Mouse (Mus musculus): ENCODE data around the gene C130050O18Rik.
A peak's percentile ranks its signal among the peaks of the same experiment; 100 is the strongest.

C130050O18Rik gene

GRCm38 (mm10) chr5:139404801-139405401 is at the start of gene C130050O18Rik:
TSS of gene C130050O18Rik (plus strand) at chr5:139405280.
- no peak for DNase-seq

- DNase-seq: no peak
Observed at GRCm38 (mm10) chr5:139358653-139359052, 46.4 kb upstream of the C130050O18Rik start.

- no peak for DNase-seq
Observed at GRCm38 (mm10) chr5:139359244-139359643, 45.8 kb upstream of the C130050O18Rik start.

GRCm38 (mm10) chr5:139363858-139364257 is 41.2 kb upstream of the C130050O18Rik start:
- DNase-seq: no peak

GRCm38 (mm10) chr5:139364260-139364910 is 40.7 kb upstream of the C130050O18Rik start:
- DNase-seq: peak; percentile 83

GRCm38 (mm10) chr5:139364911-139365571 is 40.0 kb upstream of the C130050O18Rik start:
- DNase-seq: no peak

GRCm38 (mm10) chr5:139365827-139366226 is 39.3 kb upstream of the C130050O18Rik start:
- DNase-seq: no peak

GRCm38 (mm10) chr5:139366484-139366883 is 38.6 kb upstream of the C130050O18Rik start:
- no peak for DNase-seq

GRCm38 (mm10) chr5:139367884-139368458 is 37.1 kb upstream of the C130050O18Rik start:
- no peak for DNase-seq

GRCm38 (mm10) chr5:139368638-139369320 is 36.3 kb upstream of the C130050O18Rik start:
- no peak for DNase-seq

- DNase-seq: no peak
Observed at GRCm38 (mm10) chr5:139370336-139370735, 34.7 kb upstream of the C130050O18Rik start.

GRCm38 (mm10) chr5:139371118-139371517 is 34.0 kb upstream of the C130050O18Rik start:
- no peak for DNase-seq

- peak; percentile 88 for DNase-seq
Observed at GRCm38 (mm10) chr5:139371631-139372401, 33.3 kb upstream of the C130050O18Rik start.

GRCm38 (mm10) chr5:139373126-139373525 is 32.0 kb upstream of the C130050O18Rik start:
- DNase-seq: no peak

- no peak for DNase-seq
Observed at GRCm38 (mm10) chr5:139373889-139374444, 31.1 kb upstream of the C130050O18Rik start.

GRCm38 (mm10) chr5:139374841-139375240 is 30.2 kb upstream of the C130050O18Rik start:
- no peak for DNase-seq

- no peak for DNase-seq
Observed at GRCm38 (mm10) chr5:139377468-139378270, 27.4 kb upstream of the C130050O18Rik start, which contains the start of gene Gpr146. TSS of gene Gpr146 (plus strand) at chr5:139377697.

GRCm38 (mm10) chr5:139378271-139378556 is 26.9 kb upstream of the C130050O18Rik start:
- no peak for DNase-seq

- DNase-seq: no peak
Observed at GRCm38 (mm10) chr5:139378986-139379629, 26.0 kb upstream of the C130050O18Rik start.

GRCm38 (mm10) chr5:139379771-139380384 is 25.2 kb upstream of the C130050O18Rik start:
- DNase-seq: no peak

All from right cerebral cortex, postnatal 25 days (tissue).